Mouse (Mus musculus) hindbrain, embryonic 10.5 days (tissue): ENCODE results near the gene Wdtc1. TPM values are rescaled to one million over a fixed set of nuclear protein-coding genes. Genes with fewer than 3 reads are reported as not detected.
A peak's percentile ranks its signal among the peaks of the same experiment; 100 is the strongest.

Source experiments
- DNase-seq: peaks from one replicate; pipeline ENCODE4 v3.0.0-alpha.2; 2017; ENCODE audit warnings: low spot score
- H3K27ac ChIP-seq: fragments of 300-500 bp; sonication (generic); 2 replicates; pipeline ENCODE4 v1.5.1; 2016; ENCODE audit warnings: mild to moderate bottlenecking, moderate library complexity
- H3K27me3 ChIP-seq: fragments of 300-500 bp; sonication (generic); 2 replicates; pipeline ENCODE4 v1.6.1; 2016; ENCODE audit warnings: mild to moderate bottlenecking; ENCODE audit not compliant: poor library complexity, insufficient read depth, severe bottlenecking
- H3K36me3 ChIP-seq: fragments of 300-500 bp; sonication (generic); 2 replicates; pipeline ENCODE4 v1.6.1; 2016; ENCODE audit warnings: mild to moderate bottlenecking, moderate library complexity
- H3K4me1 ChIP-seq: fragments of 300-500 bp; sonication (generic); replicated peaks from 2 replicates; pipeline ENCODE4 v1.6.1; 2016; ENCODE audit warnings: mild to moderate bottlenecking
- H3K4me3 ChIP-seq: fragments of 300-500 bp; sonication (generic); 2 replicates; pipeline ENCODE4 v1.5.1; 2016; ENCODE audit warnings: mild to moderate bottlenecking, moderate library complexity
- H3K9me3 ChIP-seq: fragments of 300-500 bp; sonication (generic); 2 replicates; pipeline ENCODE4 v1.6.1; 2016; ENCODE audit warnings: mild to moderate bottlenecking, moderate library complexity
- WGBS: fragments of 180-500 bp; shearing (Covaris S2); methylation state at CpG from one replicate; pipeline ENCODE4 v1.1.7; 2016; 5-methylcytosine and 5-hydroxymethylcytosine counted together
- polyA plus RNA-seq: library from polyadenylated mRNA; unstranded; fragments of >200 nt; fragmentation: Nextera tagmentation; extraction: Ambion mirVana; gene quantifications from 2 replicates; pipeline ENCODE4 v1.2.1, GENCODE M21; 2016

Gene Wdtc1
- polyA plus RNA-seq, 1 experiment from 2014 or later, result 22.0 TPM

GRCm38 (mm10) chr4:133337833-133338520 lies 15.3 kb downstream of the Wdtc1 start:
- H3K27ac ChIP-seq, result peak overlapping the region; percentile 91
- WGBS, result 17% methylated on average over 14 of the region's 14 CpGs
- DNase-seq, result no peak

GRCm38 (mm10) chr4:133333306-133333705 lies 20.0 kb downstream of the Wdtc1 start:
- DNase-seq, result no peak
- H3K36me3 ChIP-seq, result 0 out of 2 replicates have a peak, but pooled peaks cover 3% of the 10 kb centered on the region
- no peaks in the 10 kb centered on the region for H3K9me3 ChIP-seq
- 59% methylated on average over 6 of the region's 6 CpGs for WGBS
- H3K4me3 ChIP-seq, result no peak overlapping the region
- H3K27ac ChIP-seq, result no peak overlapping the region
- peaks cover 21% of the 10 kb centered on the region for H3K4me1 ChIP-seq
- H3K27me3 ChIP-seq, result no peaks in the 10 kb centered on the region

More at GRCm38 (mm10) chr4:133337833-133338520, 15.3 kb downstream of the Wdtc1 start:
- H3K36me3 ChIP-seq, result 0 out of 2 replicates have a peak, but pooled peaks cover 3% of the 10 kb centered on the region
- H3K4me1 ChIP-seq, result peaks cover 26% of the 10 kb centered on the region
- H3K9me3 ChIP-seq, result no peaks in the 10 kb centered on the region
- no peaks in the 10 kb centered on the region for H3K27me3 ChIP-seq
- peak overlapping the region; percentile 90 for H3K4me3 ChIP-seq

- Histone ChIP-seq H3K9me3 (no peaks in the 10 kb centered on the region), H3K27me3 (no peaks in the 10 kb centered on the region), H3K27ac (no peak overlapping the region), H3K4me1 (0 out of 2 replicates have a peak, but pooled peaks cover 8% of the 10 kb centered on the region), H3K36me3 (0 out of 2 replicates have a peak, but pooled peaks cover 3% of the 10 kb centered on the region), H3K4me3 (no peak overlapping the region)
- DNase-seq, result no peak
- 89% methylated on average over 4 of the region's 4 CpGs for WGBS
Measured at GRCm38 (mm10) chr4:133330296-133330695, 23.0 kb downstream of the Wdtc1 start.

DNA sequence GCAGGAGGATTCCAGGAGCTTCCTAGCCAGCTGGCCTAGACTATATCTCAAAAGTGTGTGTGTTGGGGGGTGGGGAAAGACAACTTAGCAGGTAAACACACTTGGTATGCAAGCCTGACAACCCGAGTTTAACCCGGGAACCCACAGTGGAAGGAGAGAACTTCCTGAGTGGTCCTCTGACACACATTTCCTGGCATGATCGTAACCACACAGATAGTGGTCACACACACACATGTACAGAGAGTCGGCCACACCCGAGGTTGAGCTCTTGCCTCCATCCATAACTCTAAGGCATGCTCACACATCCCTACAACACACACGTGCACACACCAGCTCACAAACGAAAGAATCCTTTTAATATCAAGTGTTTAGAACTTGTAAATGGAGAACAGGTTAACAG lies 25.2 kb downstream of the Wdtc1 start:
- DNase-seq, result no peak
- Histone ChIP-seq H3K27me3 (no peaks in the 10 kb centered on the region), H3K4me1 (0 out of 2 replicates have a peak, but pooled peaks cover 4% of the 10 kb centered on the region), H3K9me3 (no peaks in the 10 kb centered on the region), H3K4me3 (no peak overlapping the region), H3K36me3 (peaks cover 5% of the 10 kb centered on the region), H3K27ac (no peak overlapping the region)
- WGBS, result 83% methylated on average over 7 of the region's 7 CpGs

GRCm38 (mm10) chr4:133319667-133320066 lies 33.6 kb downstream of the Wdtc1 start:
- no peaks in the 10 kb centered on the region for H3K9me3 ChIP-seq
- H3K4me1 ChIP-seq, result no peaks in the 10 kb centered on the region
- no peak overlapping the region for H3K4me3 ChIP-seq
- peaks cover 31% of the 10 kb centered on the region for H3K36me3 ChIP-seq
- no peak overlapping the region for H3K27ac ChIP-seq
- H3K27me3 ChIP-seq, result no peaks in the 10 kb centered on the region
- 92% methylated on average over 3 of the region's 3 CpGs for WGBS
- no peak for DNase-seq

- Histone ChIP-seq H3K4me3 (no peak overlapping the region), H3K36me3 (peaks cover 24% of the 10 kb centered on the region), H3K27me3 (no peaks in the 10 kb centered on the region), H3K9me3 (no peaks in the 10 kb centered on the region), H3K27ac (no peak overlapping the region), H3K4me1 (no peaks in the 10 kb centered on the region)
- 89% methylated on average over 5 of the region's 5 CpGs for WGBS
- DNase-seq, result no peak
Measured at GRCm38 (mm10) chr4:133315991-133316390, 37.3 kb downstream of the Wdtc1 start.

DNA sequence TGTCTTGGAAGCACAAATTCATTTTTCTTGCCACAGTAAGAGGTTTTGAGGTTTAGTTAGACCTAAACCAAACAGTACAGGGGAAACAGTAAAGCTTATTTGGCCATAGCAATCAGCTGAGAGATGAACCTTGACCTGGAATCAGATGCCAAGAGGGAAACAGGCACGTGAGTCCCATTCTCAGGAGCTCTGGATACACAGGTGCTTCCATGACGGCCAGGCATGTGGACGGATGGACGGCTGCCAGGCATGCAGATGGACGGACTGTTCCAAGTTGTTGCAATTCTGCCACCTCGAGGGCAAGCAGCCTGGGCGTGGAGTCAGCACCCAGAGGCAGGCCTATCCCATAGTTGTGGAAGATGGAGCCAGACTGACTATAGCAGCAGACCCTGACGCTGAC lies 38.4 kb downstream of the Wdtc1 start:
- Histone ChIP-seq H3K4me3 (no peak overlapping the region), H3K36me3 (peaks cover 22% of the 10 kb centered on the region), H3K9me3 (no peaks in the 10 kb centered on the region), H3K27ac (no peak overlapping the region), H3K4me1 (no peaks in the 10 kb centered on the region), H3K27me3 (no peaks in the 10 kb centered on the region)
- 88% methylated on average over 8 of the region's 8 CpGs for WGBS
- DNase-seq, result no peak

- H3K36me3 ChIP-seq, result peaks cover 32% of the 10 kb centered on the region
- peak; percentile 83 for DNase-seq
- 0% methylated on average over 3 of the region's 3 CpGs for WGBS
- no peaks in the 10 kb centered on the region for H3K4me1 ChIP-seq
- no peaks in the 10 kb centered on the region for H3K9me3 ChIP-seq
- H3K27me3 ChIP-seq, result no peaks in the 10 kb centered on the region
- no peak overlapping the region for H3K27ac ChIP-seq
- no peak overlapping the region for H3K4me3 ChIP-seq
Measured at GRCm38 (mm10) chr4:133309948-133310347, 43.3 kb downstream of the Wdtc1 start.

GRCm38 (mm10) chr4:133307331-133307730 lies 46.0 kb downstream of the Wdtc1 start:
- H3K36me3 ChIP-seq, result peaks cover 49% of the 10 kb centered on the region
- DNase-seq, result peak; percentile 54
- no peak overlapping the region for H3K4me3 ChIP-seq
- no peak overlapping the region for H3K27ac ChIP-seq
- 0 out of 2 replicates have a peak, but pooled peaks cover 1% of the 10 kb centered on the region for H3K4me1 ChIP-seq
- no peaks in the 10 kb centered on the region for H3K27me3 ChIP-seq
- 41% methylated on average over 3 of the region's 3 CpGs for WGBS
- H3K9me3 ChIP-seq, result no peaks in the 10 kb centered on the region

DNA sequence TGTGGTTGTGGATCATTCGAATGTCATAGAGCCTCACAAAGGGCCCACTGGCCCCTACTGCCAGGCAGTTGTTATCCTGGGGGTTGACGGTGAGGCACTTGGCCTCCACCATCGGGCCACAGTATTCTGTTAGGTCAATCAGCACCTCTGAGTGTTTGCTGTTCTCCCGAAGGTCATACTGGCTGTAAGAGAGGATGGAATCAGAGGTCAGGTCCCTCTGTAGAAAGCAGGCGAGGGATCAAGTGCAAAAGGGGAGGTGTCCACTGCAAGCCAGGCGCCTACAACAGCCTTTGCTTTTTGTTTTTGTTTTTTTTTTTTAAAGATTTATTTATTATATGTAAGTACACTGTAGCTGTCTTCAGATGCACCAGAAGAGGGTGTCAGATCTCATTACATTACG lies 47.5 kb downstream of the Wdtc1 start:
- no peak overlapping the region for H3K27ac ChIP-seq
- DNase-seq, result no peak
- H3K36me3 ChIP-seq, result peaks cover 56% of the 10 kb centered on the region
- WGBS, result 88% methylated on average over 7 of the region's 7 CpGs
- H3K9me3 ChIP-seq, result no peaks in the 10 kb centered on the region
- 0 out of 2 replicates have a peak, but pooled peaks cover 5% of the 10 kb centered on the region for H3K4me1 ChIP-seq
- no peaks in the 10 kb centered on the region for H3K27me3 ChIP-seq
- no peak overlapping the region for H3K4me3 ChIP-seq

GRCm38 (mm10) chr4:133304770-133305169 lies 48.5 kb downstream of the Wdtc1 start:
- no peak for DNase-seq
- Histone ChIP-seq H3K9me3 (no peaks in the 10 kb centered on the region), H3K4me3 (no peak overlapping the region), H3K36me3 (peaks cover 66% of the 10 kb centered on the region), H3K4me1 (peaks cover 8% of the 10 kb centered on the region), H3K27me3 (no peaks in the 10 kb centered on the region), H3K27ac (no peak overlapping the region)
- WGBS, result 95% methylated on average over 7 of the region's 7 CpGs

- Histone ChIP-seq H3K27ac (no peak overlapping the region), H3K36me3 (peaks cover 57% of the 10 kb centered on the region), H3K4me3 (no peak overlapping the region), H3K27me3 (no peaks in the 10 kb centered on the region), H3K4me1 (peaks cover 29% of the 10 kb centered on the region), H3K9me3 (no peaks in the 10 kb centered on the region)
- DNase-seq, result no peak
- 84% methylated on average over 5 of the region's 5 CpGs for WGBS
Measured at GRCm38 (mm10) chr4:133302668-133303067, 50.6 kb downstream of the Wdtc1 start.

- DNase-seq, result peak; percentile 79
- Histone ChIP-seq H3K4me1 (peaks cover 35% of the 10 kb centered on the region), H3K27ac (peak overlapping the region; percentile 23; the same call in 1 of the 2 replicates), H3K4me3 (no peak overlapping the region), H3K36me3 (peaks cover 62% of the 10 kb centered on the region), H3K27me3 (peaks cover 2% of the 10 kb centered on the region; the same call in 1 of the 2 replicates), H3K9me3 (no peaks in the 10 kb centered on the region)
- 24% methylated on average over 4 of the region's 4 CpGs for WGBS
Measured at GRCm38 (mm10) chr4:133301802-133302201, 51.5 kb downstream of the Wdtc1 start.
